Mouse (Mus musculus) 416B (cell line): ENCODE results near the gene Kcnt2.

Experiments
- DNase-seq: peaks from one replicate; pipeline ENCODE4 v3.0.0; 2011; ENCODE audit warnings: low read depth

Kcnt2 gene

DNA sequence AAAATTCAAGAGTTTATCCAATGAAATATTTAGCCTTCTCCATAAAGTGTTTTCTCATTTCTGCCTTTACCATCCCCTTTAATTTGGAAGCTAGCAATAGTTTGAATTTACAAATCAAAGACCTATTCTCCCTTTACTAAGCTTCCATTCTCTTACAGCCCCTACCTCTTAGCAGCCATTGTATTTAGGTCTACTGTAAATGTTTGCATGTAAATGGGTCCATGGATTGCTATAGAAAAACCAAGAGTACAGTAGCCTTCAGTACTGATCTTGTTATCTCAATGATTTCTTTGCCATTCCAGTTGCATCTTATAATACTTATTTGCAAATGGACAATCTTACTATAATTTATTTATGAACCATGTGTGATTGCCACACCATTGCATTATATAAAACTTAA is 267.5 kb downstream of the Kcnt2 start:
- no peak for DNase-seq

DNA sequence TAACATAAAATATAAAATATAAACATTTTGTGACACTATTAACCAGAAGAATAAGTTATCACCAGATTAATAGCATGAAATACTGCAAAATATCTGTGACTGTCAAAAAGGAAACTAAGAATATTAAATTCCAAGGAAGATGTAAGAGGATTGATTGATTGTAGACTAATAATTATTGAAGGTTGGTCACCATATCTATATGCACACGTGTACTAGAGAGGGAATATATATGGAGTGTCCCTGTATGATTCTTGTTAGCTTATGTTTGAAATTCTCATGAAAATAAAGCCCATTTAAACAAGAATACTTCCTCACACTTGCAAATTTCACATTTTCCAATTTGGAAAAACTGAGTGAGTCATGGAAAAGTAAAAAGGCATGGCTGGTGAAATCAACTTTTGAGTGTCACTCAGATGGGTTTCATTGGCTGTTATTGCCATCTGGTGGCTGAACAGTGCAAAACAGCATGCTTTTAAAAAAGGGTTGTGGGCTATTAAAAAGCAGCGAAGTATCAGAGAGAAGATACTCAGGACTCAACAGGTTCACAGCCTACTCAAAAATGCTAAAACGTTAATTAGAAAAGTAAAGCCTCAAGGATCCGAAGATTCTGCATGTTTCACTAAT is 285.4 kb downstream of the Kcnt2 start:
- DNase-seq: peak; percentile 54

DNA sequence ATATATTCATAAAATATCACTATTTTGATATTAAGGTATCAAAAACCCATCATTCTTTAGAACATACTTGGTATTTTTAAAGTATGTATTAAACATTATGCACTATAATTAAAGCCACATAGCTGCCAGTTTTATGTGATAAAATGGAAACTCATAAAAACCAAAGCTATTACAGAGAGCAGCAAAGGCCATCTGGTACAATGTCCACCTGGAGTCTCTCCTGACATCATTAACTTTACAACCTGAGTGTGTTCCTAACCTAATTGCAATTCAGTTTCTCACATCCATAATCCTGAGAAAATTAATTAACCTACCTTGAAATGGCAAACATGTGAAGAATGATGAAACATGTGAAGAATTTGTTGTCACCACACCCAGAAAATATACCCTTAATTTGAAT is 288.9 kb downstream of the Kcnt2 start:
- DNase-seq: no peak

DNA sequence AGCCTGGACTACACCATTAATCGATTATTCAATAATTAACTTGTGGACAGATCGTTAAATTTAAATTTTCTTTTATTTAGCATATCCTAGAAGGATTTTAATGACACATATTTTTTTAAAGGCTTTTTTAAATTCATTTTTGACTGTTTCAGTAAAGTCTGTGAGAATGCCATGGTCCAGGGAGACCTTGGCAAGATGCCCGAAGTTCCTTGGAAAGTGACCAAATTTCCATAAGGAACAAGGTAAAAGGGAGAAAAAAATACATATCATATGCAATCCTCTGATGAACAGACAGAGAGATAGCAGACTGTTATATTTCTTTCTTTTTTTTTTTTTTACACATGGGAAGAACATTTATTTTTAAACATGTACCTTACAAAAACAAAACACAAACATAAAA is 296.1 kb downstream of the Kcnt2 start:
- DNase-seq: no peak

DNA sequence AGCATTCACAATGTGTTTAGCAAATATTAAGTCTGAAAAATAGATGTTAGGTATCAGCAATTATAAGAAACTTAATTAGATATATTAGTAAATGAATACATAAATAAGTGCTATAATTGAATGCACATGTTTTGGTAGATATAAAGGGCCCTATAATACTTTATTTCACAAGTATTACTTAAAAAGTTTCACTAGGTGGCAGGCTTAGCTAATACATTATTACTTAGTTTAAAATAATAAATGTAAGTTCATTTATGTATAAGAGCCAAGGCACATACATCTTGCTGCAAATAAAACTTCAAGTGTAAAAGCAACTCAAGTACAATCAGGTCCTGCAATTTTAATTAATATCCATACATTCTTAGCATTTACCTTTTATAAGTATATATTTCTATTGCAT is 302.8 kb downstream of the Kcnt2 start:
- peak; percentile 66 for DNase-seq

DNA sequence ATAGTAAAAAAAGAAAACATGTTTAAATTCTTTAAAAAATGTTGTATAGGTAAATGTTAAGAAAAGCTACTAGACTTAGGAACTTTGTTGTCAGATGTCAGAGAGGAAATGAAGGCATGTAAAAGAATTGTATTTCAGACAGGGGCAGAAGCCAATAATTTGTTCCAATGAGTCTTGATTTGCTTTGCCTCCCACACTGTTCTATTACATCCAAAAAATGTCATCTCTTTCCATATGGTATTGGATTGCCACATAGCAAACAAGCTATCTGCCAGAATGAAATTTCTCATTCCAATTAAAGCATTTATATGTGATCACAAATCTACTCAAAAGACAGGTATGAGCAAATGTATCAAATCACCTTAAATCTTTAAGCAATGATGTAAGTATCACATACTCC is 314.8 kb downstream of the Kcnt2 start:
- DNase-seq: no peak

DNA sequence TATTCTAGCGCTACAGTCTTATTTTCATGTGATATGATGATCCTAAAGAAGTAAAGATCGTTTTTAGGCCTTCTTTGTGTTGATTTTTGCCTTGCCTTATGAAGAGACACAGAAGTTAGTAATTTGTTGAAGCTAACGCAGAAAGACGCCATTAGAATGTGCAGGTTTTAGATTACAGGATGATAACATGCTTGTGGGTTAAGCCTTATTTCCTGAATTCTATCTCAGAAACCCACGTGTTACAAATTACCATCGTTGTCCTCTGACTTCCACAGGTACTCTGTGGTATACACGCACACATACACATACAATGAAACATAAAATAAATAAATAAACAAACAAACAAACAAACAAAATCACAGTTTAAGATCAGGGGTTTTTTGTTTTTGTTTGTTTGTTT is 326.2 kb downstream of the Kcnt2 start:
- DNase-seq: peak; percentile 67

DNA sequence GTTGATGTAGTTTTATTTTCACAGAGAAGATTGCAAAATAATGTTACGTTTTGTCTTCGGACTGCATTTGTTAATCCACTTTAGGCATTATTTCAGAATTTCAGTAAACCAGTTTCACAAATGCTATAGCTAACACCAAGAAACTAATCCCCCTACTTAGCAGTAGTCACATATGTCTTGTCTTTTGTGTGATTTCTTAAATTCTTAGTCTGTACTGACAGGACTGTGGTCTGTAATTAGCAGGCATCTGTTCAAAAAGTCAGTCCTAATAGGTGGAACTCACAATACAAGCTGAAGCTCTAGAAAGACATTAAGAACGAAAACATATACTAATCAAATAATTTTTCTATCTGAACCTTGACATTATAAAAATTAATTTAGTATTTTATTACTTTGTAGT is 332.6 kb downstream of the Kcnt2 start:
- DNase-seq: no peak

DNA sequence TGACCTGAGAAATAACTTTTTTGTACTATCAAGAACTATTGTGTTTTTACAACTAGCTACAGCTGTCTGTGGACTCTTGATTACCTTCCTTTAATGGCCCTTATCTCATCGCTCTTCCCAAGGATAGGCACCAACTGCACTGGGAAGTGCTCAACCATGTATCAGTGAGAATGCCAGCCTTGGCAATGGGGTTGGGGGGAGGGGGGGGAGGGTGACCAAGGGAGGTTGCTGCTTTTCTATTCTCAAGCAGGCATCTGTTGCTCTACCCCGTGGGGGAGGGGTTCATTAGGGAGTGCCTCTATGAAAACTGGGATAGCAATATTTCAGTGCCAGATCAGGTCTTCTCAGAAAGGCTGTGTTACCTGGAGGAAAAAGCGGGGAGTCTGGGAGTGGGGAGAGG is 342.3 kb downstream of the Kcnt2 start:
- DNase-seq: no peak

DNA sequence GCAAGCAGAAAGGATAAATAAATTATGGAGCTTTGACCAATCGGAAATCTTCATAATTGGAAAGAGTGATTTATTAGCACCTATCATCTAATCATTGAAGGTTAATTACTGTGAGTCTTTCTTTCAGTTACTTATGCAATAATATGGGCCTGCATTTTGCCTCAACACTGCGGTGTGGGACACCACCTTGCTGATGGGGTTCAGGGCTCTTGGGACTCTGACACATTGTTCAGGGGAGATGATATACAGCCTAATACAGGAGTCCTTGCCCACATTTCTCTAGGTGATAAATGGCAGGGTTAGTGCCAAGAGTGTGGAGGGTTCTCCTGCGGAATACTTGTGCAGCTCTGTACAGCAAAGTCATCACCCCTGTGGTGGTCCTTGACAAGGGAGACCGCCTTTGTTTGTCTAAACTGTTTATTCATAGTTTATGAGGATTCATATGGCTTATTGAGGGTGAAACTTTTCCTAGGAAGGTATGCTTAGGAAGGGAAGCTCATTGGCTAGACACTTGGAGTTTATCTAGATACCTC is 362.9 kb downstream of the Kcnt2 start:
- DNase-seq: no peak

DNA sequence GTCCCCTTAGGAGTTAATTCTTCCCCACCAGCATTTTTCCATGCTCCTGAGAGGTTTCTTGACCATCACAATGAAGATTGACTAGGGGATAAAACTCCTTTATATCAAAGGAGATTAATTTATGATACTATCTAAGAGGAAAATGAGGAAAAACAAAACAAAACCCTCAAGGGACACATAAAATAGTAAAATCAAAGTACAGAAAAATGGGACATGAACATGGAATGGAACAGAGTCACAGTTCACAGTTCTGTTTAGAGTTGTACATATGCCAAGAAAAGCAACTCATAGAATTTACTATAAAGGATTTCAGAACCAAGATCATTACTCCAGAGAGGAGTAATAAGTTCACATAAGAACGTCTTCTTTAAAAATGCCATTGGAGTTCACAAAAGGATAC is 367.1 kb downstream of the Kcnt2 start:
- DNase-seq: no peak

DNA sequence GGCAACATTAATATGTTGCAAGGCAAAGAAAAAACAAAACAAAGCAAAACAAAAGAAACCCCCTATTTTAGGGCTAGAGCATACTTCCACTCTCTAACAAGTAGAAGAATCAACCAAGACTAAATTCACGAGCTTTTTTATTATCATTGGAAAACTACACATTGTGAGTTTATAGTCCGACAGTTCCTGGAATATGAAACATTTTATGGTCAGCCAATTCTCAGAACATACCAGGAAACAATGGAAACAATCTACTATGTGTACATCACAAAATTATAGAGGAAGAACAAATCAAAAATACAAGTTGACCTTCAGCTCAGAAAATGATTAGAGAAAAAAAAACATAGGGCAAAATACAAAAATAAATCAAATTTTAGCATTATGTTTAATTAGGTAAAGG is 368.9 kb downstream of the Kcnt2 start:
- no peak for DNase-seq

DNA sequence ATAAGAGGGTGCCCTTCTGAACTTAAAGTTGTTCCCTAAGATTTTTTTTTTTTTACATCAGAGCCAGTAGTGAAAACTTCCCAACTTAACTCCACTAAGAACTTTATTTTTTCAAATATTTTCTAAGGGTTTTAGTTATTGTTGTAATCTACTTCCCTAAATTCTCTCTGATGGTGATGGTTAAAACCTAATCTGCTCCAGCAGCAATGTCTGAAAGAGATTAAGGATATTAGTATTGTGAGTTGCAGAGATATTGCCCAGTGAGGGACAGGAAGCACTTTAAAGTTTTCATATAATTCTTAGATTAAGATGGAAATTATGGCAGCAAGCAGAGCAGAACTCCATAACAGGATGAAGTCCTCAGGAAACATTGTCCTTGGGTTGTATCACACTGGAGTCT is 372.2 kb downstream of the Kcnt2 start:
- DNase-seq: no peak

DNA sequence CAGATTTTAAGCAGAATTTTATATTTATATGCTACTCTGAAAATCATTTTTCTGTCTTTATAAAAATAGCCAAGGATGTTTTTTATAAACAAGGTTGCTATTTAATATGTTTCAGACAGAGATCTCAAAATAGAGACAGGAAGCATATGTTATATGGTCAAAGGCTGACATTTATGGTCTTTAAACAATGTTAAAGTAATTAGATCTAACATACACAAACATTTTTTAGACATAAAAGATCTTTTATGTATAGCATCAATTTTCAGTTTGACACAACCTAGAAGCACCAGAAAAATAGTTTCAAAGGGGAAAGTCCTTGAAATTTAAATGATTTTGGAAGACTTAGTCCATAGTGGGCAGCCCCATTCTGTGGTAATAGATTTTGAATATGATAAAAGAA is 379.0 kb downstream of the Kcnt2 start:
- DNase-seq: no peak

DNA sequence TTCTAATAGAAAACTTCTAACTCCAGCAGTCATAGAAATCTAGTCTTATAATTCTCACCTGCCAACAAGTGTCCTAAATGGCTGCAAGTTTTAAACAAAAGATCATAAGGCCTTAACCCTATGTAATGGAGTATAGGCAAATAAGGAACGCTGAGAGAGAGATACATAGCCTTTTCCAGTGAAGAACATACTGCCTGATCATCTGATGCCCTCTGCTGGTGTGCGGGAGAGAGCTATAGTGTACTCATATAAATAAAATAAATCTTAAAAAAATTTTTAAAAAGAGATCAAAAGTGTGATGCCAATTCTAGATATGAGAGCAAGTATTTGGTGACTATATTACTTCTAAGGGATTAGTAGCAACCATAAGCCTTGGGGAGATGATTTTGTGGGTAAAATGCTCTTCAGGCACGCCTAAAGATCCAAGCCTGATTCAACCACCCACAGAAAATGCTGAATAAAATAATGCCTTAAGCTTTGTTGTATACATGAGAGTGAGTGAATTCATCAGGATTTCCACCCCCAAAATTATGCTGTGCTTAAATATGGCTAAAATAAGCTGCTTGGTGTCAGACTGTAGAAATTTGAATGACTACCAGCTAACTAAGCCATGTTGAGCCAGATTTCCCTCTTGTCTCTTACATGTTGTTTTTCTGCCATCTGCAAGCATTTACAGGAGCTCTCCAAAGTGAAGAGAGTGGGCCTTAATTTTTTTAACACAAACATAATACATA is 413.8 kb downstream of the Kcnt2 start:
- DNase-seq: peak; percentile 45

DNA sequence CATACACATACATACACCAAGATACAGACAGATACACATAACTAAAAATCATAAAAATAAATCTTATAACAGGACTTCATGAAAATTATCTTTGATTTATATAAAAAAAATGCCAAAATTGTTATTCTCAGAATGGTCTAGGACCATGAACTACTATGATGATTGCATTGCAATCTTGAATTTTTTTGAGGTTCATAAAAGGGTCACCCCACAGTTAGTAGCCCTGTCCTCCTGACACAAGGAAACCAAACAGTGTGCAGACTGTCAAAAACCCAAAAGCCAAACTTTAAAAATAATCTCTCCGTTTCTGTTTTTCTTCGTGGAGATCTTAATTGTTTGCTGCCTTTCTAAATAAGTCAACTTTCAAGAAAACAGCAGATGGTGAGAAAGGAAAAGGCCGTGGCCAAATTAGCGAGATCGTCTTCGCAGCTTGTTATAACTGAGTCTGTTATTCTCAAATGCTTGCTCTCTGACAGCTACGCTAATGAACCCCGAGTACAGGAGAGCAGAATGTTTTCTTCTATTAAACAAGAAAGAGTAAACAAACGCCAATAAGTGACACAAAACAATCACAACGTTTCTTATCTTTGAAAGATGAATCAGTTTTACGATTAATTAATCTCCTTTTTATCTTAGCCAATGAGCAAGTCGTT is 414.9 kb downstream of the Kcnt2 start:
- DNase-seq: peak; percentile 3

DNA sequence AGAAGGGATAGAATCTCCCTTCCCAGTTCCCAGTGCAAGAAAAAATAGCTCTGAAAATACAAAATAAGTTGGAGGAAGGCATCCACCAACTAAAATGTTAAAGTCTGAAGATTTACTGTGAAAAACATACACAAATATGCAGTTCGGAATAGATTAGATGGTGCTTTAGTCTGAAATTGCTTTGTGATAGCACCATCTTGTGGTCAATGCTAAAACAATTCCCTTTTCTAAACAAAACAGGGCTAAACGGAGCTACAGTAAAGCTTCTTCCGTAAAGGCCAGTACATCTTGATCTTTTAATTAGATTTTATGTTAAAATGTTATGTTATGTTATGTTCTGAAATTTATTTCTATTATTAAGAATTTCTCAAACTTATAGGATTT is 415.4 kb downstream of the Kcnt2 start:
- DNase-seq: peak; percentile 64
